ENCODE assay signal across 20 mouse cellular contexts in the genomic region with DNA sequence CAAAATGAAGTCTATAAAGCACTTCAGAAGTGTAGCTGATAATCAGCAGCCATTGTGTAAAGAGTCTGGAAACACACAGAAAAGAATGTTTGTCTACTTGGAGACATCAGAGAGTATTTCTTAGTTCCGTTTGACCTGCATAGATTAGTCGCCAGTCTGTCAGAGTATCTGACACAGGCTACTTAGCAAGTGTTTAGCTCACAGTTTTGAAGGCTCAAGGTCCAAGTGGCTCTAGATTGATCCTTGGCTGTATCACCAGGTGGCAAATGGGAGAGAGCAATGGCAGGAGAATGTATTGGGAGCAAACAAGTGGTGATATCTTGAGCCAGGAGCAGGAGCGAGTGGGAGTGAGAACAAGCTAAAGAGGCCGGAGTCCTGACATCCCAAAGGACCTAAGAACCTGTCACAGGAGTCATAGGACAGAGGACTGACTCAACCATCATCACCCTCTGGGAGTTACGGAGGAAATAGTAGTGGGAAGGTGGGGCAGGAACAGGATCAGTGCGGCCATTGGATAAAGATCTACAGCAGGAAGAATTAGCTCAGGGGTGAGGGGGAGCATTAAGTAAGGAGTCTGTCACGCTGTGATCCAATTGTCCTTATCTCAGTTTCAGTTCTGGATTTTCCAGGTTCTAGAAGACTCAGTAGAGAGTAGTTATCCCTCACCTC. TPM values are rescaled to one million over a fixed set of nuclear protein-coding genes. Genes with fewer than 3 reads are reported as not detected.
DNase-seq lines count a peak whose midpoint lies in the region; ATAC-seq and TF ChIP-seq lines count a peak whose summit lies in the region.
"Had no signal": no experiment of that assay in that cellular context is flagged by ENCODE, and none has a peak within 500 bp of the region (broad histone marks: within the 10 kb centered on the region; RNA-seq: fewer than 3 reads in every experiment).

No protein-coding gene starts in this region.

- 74% methylated on average over 7 of the region's 7 CpGs for WGBS in kidney, embryonic 14.5 days
- WGBS in intestine, embryonic 15.5 days: 67% methylated on average over 7 of the region's 7 CpGs
- 48% methylated on average over 7 of the region's 7 CpGs for WGBS in liver, postnatal 0 days (ENCODE audit: insufficient replicate concordance)
- WGBS in hindbrain, embryonic 11.5 days: 83% methylated on average over 7 of the region's 7 CpGs

- no peak; the same call in 1 of the 2 replicates for ATAC-seq in kidney, embryonic 14.5 days (ENCODE audit: low FRiP score, low TSS enrichment)
- ATAC-seq in intestine, embryonic 15.5 days: peak; percentile 63
- peak; percentile 31; the same call in 1 of the 2 replicates for ATAC-seq in liver, postnatal 0 days
- ATAC-seq in hindbrain, embryonic 11.5 days (ENCODE audit: low FRiP score): no peak

- H3K36me3 ChIP-seq in kidney, embryonic 14.5 days (ENCODE audit: control insufficient read depth, insufficient read depth, low read length): no peaks in the 10 kb centered on the region
- H3K36me3 ChIP-seq in intestine, embryonic 15.5 days: no peaks in the 10 kb centered on the region
- no peaks in the 10 kb centered on the region for H3K36me3 ChIP-seq in liver, postnatal 0 days (replicated peaks; ENCODE audit: insufficient read depth, low read length)
- H3K36me3 ChIP-seq in hindbrain, embryonic 11.5 days (ENCODE audit: control insufficient read depth, insufficient read depth, low read length): no peaks in the 10 kb centered on the region
- H3K36me3 ChIP-seq: hindbrain, embryonic 15.5 days; midbrain, embryonic 12.5 days had no signal

- H3K9ac ChIP-seq in kidney, embryonic 14.5 days (ENCODE audit: low read depth, low read length): no peak overlapping the region
- no peak overlapping the region for H3K9ac ChIP-seq in intestine, embryonic 15.5 days
- H3K9ac ChIP-seq in liver, postnatal 0 days (replicated peaks): no peak overlapping the region
- no peak overlapping the region for H3K9ac ChIP-seq in hindbrain, embryonic 11.5 days (ENCODE audit: low read depth, low read length)
- H3K9ac ChIP-seq: hindbrain, embryonic 15.5 days; midbrain, embryonic 12.5 days had no signal

- no peak overlapping the region for H3K27ac ChIP-seq in kidney, embryonic 14.5 days (ENCODE audit: low read depth, low read length)
- H3K27ac ChIP-seq in intestine, embryonic 15.5 days: peak overlapping the region; percentile 23
- peak overlapping the region; percentile 34; the same call in 1 of the 2 replicates for H3K27ac ChIP-seq in liver, postnatal 0 days (ENCODE audit: low read depth)
- H3K27ac ChIP-seq in hindbrain, embryonic 11.5 days (ENCODE audit: low read depth, low read length): no peak overlapping the region
- H3K27ac ChIP-seq: embryonic facial prominence, embryonic 10.5 days; hindbrain, embryonic 15.5 days; midbrain, embryonic 12.5 days had no signal

- H3K27me3 ChIP-seq in kidney, embryonic 14.5 days (ENCODE audit: control insufficient read depth, insufficient read depth, low read length): no peaks in the 10 kb centered on the region
- H3K27me3 ChIP-seq in intestine, embryonic 15.5 days (replicated peaks): no peaks in the 10 kb centered on the region
- H3K27me3 ChIP-seq in liver, postnatal 0 days (ENCODE audit: insufficient read depth, low read length): no peaks in the 10 kb centered on the region
- no peaks in the 10 kb centered on the region for H3K27me3 ChIP-seq in hindbrain, embryonic 11.5 days (ENCODE audit: control insufficient read depth, insufficient read depth, low read length)
- H3K27me3 ChIP-seq: hindbrain, embryonic 15.5 days; midbrain, embryonic 12.5 days had no signal

- DNase-seq in kidney, adult 18-20 months: no peak
- peak; percentile 14 for DNase-seq in R1 (ENCODE audit: low read depth, low spot score)
- DNase-seq in liver, postnatal 0 days: no peak
- DNase-seq in hindbrain, embryonic 11.5 days (ENCODE audit: low spot score): no peak
- no peak for DNase-seq in right cerebral cortex, postnatal 10 days (ENCODE audit: low spot score in 2 of 2)
- DNase-seq: adrenal gland, adult 2 months; cerebellum, adult 11-12 months; cerebellum, postnatal 36 days; gastrocnemius, postnatal 10 days; lung, postnatal 4 days; retina, postnatal 1 day; thymus, postnatal 4 days had no signal

- no peak overlapping the region for H3K4me3 ChIP-seq in kidney, embryonic 14.5 days (ENCODE audit: low read length)
- H3K4me3 ChIP-seq in intestine, embryonic 15.5 days (replicated peaks): no peak overlapping the region
- no peak overlapping the region for H3K4me3 ChIP-seq in liver, postnatal 0 days (ENCODE audit: low read depth, low read length)
- no peak overlapping the region for H3K4me3 ChIP-seq in hindbrain, embryonic 11.5 days (ENCODE audit: low read depth, low read length)
- H3K4me3 ChIP-seq: embryonic facial prominence, embryonic 10.5 days; erythroblast, embryonic 14.5 days; hindbrain, embryonic 15.5 days; midbrain, embryonic 12.5 days; myocyte had no signal

- H3K4me1 ChIP-seq in kidney, embryonic 14.5 days (ENCODE audit: control insufficient read depth, insufficient read depth, low read length): peaks cover 4% of the 10 kb centered on the region
- peaks cover 3% of the 10 kb centered on the region; the same call in 1 of the 2 replicates for H3K4me1 ChIP-seq in intestine, embryonic 15.5 days (replicated peaks)
- peaks cover 11% of the 10 kb centered on the region for H3K4me1 ChIP-seq in liver, postnatal 0 days (ENCODE audit: insufficient read depth)
- H3K4me1 ChIP-seq in hindbrain, embryonic 11.5 days (replicated peaks; ENCODE audit: control insufficient read depth, insufficient read depth, low read length): no peaks in the 10 kb centered on the region
- H3K4me1 ChIP-seq: hindbrain, embryonic 15.5 days; midbrain, embryonic 12.5 days had no signal

- 0 out of 2 replicates have a peak overlapping the region, but pooled peaks have one; percentile 8 for H3K4me2 ChIP-seq in kidney, embryonic 14.5 days (replicated peaks; ENCODE audit: low read depth, low read length)
- H3K4me2 ChIP-seq in intestine, embryonic 15.5 days (replicated peaks): peak overlapping the region; percentile 18; the same call in 1 of the 2 replicates
- peak overlapping the region; percentile 45 for H3K4me2 ChIP-seq in liver, postnatal 0 days (ENCODE audit: low read depth, low read length)
- H3K4me2 ChIP-seq in hindbrain, embryonic 11.5 days (replicated peaks; ENCODE audit: low read depth, low read length): no peak overlapping the region
- H3K4me2 ChIP-seq: hindbrain, embryonic 15.5 days; midbrain, embryonic 12.5 days had no signal

- no peak for TF ChIP-seq CTCF in liver, postnatal 0 days (IDR thresholded peaks at IDR 0.05; ENCODE audit: low read depth)

- TF ChIP-seq EP300 in liver, postnatal 0 days (IDR thresholded peaks at IDR 0.05; ENCODE audit: low read depth): no peak

- H3K9me3 ChIP-seq in kidney, embryonic 14.5 days (ENCODE audit: control insufficient read depth, low read length): no peaks in the 10 kb centered on the region
- no peaks in the 10 kb centered on the region for H3K9me3 ChIP-seq in intestine, embryonic 15.5 days
- H3K9me3 ChIP-seq in liver, postnatal 0 days (ENCODE audit: low read length): no peaks in the 10 kb centered on the region
- H3K9me3 ChIP-seq in hindbrain, embryonic 11.5 days (ENCODE audit: control insufficient read depth, low read length): no peaks in the 10 kb centered on the region
- H3K9me3 ChIP-seq: embryonic facial prominence, embryonic 10.5 days; G1E; hindbrain, embryonic 15.5 days; midbrain, embryonic 12.5 days had no signal

RNA-seq across cellular contexts. Expression of a gene that starts 23.7 kb away (rescaled TPM):
- 22.9 and 38.0 TPM in 2 replicates for polyA plus RNA-seq in kidney, embryonic 14.5 days (2014; fragmentation: Nextera tagmentation; extraction: Ambion mirVana)
- polyA plus RNA-seq in intestine, embryonic 15.5 days (2015; fragmentation: Nextera tagmentation; extraction: Ambion mirVana): 21.0 and 22.9 TPM in 2 replicates
- 13.2 and 14.7 TPM in 2 replicates for polyA plus RNA-seq in liver, postnatal 0 days (2015; fragmentation: Nextera tagmentation; extraction: Ambion mirVana)
- 33.2 and 33.4 TPM in 2 replicates for polyA plus RNA-seq in hindbrain, embryonic 11.5 days (2014; fragmentation: Nextera tagmentation; extraction: Ambion mirVana)

RNA-seq across cellular contexts. Expression of a gene that starts 36.4 kb away (rescaled TPM):
- 36.3 and 48.7 TPM in 2 replicates for polyA plus RNA-seq in kidney, embryonic 14.5 days (2014; fragmentation: Nextera tagmentation; extraction: Ambion mirVana)
- 23.8 and 30.6 TPM in 2 replicates for polyA plus RNA-seq in intestine, embryonic 15.5 days (2015; fragmentation: Nextera tagmentation; extraction: Ambion mirVana)
- polyA plus RNA-seq in liver, postnatal 0 days (2015; fragmentation: Nextera tagmentation; extraction: Ambion mirVana): 19.2 and 19.9 TPM in 2 replicates
- polyA plus RNA-seq in hindbrain, embryonic 11.5 days (2014; fragmentation: Nextera tagmentation; extraction: Ambion mirVana): 41.9 and 45.1 TPM in 2 replicates

Comparison
In these comparisons a context has a peak if more than half of its experiments do, and no peak if none do; other contexts are left out.
1. ATAC-seq: peak in intestine, embryonic 15.5 days (single experiment) and liver, postnatal 0 days (single experiment); none in kidney, embryonic 14.5 days (single experiment) and hindbrain, embryonic 11.5 days (single experiment).
2. H3K27ac ChIP-seq: peak in intestine, embryonic 15.5 days (single experiment) and liver, postnatal 0 days (single experiment); none in kidney, embryonic 14.5 days (single experiment) and hindbrain, embryonic 11.5 days (single experiment).